Mouse (Mus musculus): ENCODE data around the gene Thsd7b. TPM values are rescaled to one million over a fixed set of nuclear protein-coding genes. Genes with fewer than 3 reads are reported as not detected.
"Not testable (repeated sequence)": the region's sequence is repeated elsewhere in the genome, so short reads cannot be mapped to it uniquely, and the experiment has no call there.

Thsd7b gene
- polyA plus RNA-seq, 1 experiment from 2014 or later, result 0.49 TPM

- no peak for DNase-seq (ENCODE audit: low spot score)
Measured at GRCm38 (mm10) chr1:129635146-129635545, 362.0 kb downstream of the Thsd7b start.

DNA sequence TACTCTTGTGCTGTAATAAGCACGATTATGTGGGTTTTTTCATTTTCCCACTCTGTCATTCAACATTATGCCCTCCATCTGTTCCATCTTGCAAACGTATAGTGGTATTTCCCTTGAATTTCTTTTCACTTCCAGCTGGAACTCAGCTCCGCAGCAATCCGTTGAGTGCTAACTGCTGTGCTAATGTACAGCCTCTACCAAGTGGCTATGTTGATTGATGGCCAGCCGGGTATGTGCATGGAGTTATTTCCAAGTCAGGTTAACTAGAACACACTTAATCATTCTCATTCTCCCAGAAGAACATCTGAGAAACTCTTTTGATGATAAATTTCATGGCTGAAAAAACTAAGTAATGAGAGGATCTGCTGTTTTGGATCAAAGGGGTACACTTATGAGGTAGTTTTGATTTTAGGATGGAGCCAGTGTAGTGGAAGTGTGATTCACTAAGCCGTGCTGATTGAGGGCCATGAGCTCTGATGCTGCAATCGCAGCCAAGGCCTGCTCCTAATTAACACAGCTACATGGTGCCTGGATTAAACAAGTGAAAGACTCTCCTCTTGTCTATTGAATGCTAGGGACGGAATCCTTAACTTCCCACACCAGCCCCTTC, 371.3 kb downstream of the Thsd7b start:
- no peak for DNase-seq (ENCODE audit: low spot score)

GRCm38 (mm10) chr1:129651448-129651847, 378.3 kb downstream of the Thsd7b start:
- not testable (repeated sequence) for DNase-seq (ENCODE audit: low spot score)

DNA sequence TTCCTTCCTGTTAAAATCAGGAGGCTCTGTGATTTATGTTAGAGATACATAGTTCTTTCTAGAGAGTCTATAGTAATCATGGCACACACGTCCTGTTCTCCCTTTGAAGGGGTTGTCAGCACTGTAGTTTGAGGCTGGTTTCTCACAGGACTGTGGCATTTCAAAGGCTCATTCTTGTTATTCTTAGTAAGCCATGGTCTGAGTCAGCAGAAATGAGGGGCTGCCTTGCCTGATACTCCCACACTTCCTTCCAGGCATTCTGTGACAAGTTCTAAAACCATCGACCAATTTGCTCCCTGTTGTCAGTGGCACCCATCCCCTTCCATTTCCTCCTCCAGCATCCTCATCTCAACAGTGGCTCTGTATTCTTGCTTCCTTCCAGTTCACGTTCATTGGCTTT, 384.9 kb downstream of the Thsd7b start:
- no peak for DNase-seq (ENCODE audit: low spot score)

GRCm38 (mm10) chr1:129675878-129676277, 402.8 kb downstream of the Thsd7b start:
- DNase-seq (ENCODE audit: low spot score), result no peak

GRCm38 (mm10) chr1:129678851-129679250, 405.7 kb downstream of the Thsd7b start:
- DNase-seq (ENCODE audit: low spot score), result no peak

- no peak for DNase-seq (ENCODE audit: low spot score)
Measured at GRCm38 (mm10) chr1:129705701-129706100, 432.6 kb downstream of the Thsd7b start.

DNA sequence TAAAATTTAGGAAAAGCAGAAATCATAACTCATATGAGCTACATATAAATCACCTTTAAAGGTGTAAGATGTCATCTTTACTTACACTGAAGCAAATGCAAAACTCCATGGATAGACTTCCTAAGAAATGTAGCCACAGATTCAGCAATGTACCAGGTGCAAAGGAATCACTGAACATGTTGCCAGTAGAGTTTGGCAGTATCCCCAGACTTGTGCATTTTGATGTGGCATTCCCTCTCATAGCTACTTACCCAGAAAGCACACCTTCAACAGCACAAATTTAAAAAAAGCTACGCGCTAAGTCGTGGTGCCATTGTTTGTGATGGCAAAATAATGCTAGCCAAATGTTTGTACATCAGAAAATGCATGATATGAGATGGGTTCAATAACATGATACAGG, 439.6 kb downstream of the Thsd7b start:
- DNase-seq (ENCODE audit: low spot score), result no peak

- no peak for DNase-seq (ENCODE audit: low spot score)
Measured at GRCm38 (mm10) chr1:129713571-129713970, 440.5 kb downstream of the Thsd7b start.

DNA sequence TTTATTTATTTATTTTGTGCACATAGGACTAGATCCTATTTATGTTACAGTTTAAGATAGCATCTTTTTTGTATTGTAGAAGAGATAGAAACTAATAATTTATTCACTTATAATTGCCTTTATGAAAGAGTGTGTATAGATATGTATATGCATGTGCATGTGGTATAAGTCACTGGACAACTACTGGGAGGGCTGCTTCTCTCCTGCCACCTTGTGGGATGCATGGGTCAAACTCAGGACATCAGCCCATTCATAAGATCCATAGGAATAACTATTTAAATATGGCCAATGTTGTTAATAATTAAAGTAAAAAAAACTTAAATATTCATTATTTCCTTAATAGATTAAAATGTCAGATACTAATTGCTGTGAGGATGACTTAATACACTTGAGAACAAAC, 446.5 kb downstream of the Thsd7b start:
- no peak for DNase-seq (ENCODE audit: low spot score)

- no peak for DNase-seq (ENCODE audit: low spot score)
Measured at GRCm38 (mm10) chr1:129731991-129732390, 458.9 kb downstream of the Thsd7b start.

DNA sequence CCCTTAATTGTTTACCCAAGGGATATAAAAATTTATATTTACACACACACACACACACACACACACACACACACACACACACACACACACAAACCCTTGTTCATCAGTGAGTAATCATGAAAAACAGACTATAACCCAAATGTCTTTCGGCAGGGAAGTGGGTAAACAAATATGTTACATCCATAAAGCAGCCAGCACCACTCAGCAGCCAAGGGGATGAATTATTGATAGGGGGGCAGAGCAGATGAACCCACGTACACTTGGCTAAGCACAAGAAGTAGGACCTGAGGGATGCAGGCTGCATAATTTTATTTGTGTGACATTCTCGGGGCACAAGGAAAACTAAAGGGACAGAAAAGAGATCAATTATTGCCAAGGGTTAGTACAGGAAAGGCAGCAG, 474.5 kb downstream of the Thsd7b start:
- DNase-seq (ENCODE audit: low spot score), result no peak

GRCm38 (mm10) chr1:129756548-129757240, 483.6 kb downstream of the Thsd7b start:
- no peak for DNase-seq (ENCODE audit: low spot score)

- no peak for DNase-seq (ENCODE audit: low spot score)
Measured at GRCm38 (mm10) chr1:129759003-129759402, 485.9 kb downstream of the Thsd7b start.

GRCm38 (mm10) chr1:129761234-129761633, 488.1 kb downstream of the Thsd7b start:
- no peak for DNase-seq (ENCODE audit: low spot score)

DNA sequence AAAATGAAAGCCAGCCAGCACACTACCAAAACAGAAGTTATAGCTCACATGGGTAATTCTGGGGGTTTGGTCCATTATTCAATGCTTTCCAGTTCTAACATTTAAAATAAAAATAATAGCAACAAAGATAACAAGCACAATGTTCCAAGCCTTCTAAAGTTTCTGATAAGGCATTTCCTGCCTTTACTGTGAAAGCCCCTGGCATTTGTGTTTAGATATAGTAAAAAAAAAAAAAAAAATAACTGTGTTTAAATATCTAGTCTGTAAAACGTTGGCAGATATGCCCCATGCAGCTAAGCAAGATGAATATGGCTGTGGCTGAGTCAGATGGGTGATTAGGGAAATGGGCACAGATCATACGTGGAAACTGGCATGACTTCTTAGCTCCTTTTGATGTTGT, 491.6 kb downstream of the Thsd7b start:
- no peak for DNase-seq (ENCODE audit: low spot score)

GRCm38 (mm10) chr1:129777055-129777454, 504.0 kb downstream of the Thsd7b start:
- no peak for DNase-seq (ENCODE audit: low spot score)

GRCm38 (mm10) chr1:129779506-129779905, 506.4 kb downstream of the Thsd7b start:
- no peak for DNase-seq (ENCODE audit: low spot score)

- no peak for DNase-seq (ENCODE audit: low spot score)
Measured at GRCm38 (mm10) chr1:129780589-129780988, 507.5 kb downstream of the Thsd7b start.

DNA sequence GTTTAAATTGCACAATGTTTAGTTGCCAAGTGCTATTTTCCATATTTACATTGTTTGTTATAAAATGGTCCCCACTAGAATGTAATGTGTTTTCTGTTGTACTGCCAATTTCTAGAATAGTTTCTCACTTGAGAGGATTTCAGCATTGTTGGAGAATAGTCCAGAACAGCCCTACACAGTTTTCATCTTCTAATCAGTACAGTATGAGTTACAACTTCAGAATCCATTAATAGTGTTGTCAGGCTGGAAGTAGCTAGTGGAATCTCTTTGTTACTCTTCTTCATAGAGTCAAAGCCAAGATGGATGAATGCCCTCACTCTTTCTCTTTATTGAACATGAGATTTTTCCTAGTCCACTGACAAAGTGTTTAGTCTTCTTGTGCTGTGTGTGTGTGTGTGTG, 525.4 kb downstream of the Thsd7b start:
- no peak for DNase-seq (ENCODE audit: low spot score)

GRCm38 (mm10) chr1:129826927-129827326, 553.8 kb downstream of the Thsd7b start:
- no peak for DNase-seq (ENCODE audit: low spot score)

DNA sequence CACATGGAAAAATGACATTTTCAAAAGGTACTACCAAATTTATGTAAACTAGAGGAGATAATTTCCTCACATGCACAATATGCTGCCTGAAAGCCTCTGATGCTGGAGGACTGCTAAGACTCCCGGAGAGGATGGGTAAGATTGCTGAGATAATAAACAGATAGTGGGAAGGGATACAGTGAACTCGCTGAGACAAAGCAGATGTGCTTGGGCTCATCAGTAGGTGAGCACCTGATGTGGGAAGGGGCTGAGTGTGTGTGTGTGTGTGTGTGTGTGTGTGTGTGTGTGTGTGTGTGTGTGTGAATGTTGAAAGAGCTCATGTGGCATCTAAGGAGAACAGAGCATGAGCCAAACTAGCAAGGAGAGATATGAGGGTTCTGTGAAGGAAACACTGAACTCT, 564.2 kb downstream of the Thsd7b start:
- no peak for DNase-seq (ENCODE audit: low spot score)

DNA sequence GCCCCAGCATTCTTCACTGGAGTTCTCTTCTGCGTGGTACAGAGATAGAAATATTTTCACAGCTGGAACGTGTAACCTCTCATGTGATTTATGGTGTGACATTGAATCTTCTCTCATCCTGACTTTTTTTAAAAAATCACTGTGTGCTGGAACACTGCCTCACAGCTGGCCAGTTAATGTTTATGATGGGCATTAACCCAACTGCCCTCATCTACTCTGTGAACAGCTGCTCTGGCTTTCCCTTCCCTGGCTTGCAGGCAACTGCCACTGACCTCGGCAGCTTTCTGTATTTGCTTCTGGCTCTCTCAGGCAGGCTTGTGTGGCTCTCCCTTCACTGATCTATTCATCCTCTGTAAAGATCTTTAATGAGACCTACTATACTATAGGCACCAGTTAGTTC, 564.7 kb downstream of the Thsd7b start:
- DNase-seq (ENCODE audit: low spot score), result no peak

Measured in thymus, postnatal 0 days (tissue).